Mouse (Mus musculus) c-Kit-positive CD71-negative TER-119-negative erythroid progenitor cells, embryonic 14.5 days (primary cell): ENCODE measurements around the gene Tdrd7.

ENCODE experiments used
- DNase-seq: peaks from one replicate; pipeline ENCODE4 v3.0.0-alpha.2; 2013; ENCODE audit warnings: low read depth

The Tdrd7 gene

GRCm38 (mm10) chr4:46042505-46042850, 77.3 kb downstream of the Tdrd7 start:
- no peak for DNase-seq

- DNase-seq = no peak
Measured at GRCm38 (mm10) chr4:46043361-46043760, 78.2 kb downstream of the Tdrd7 start.

- DNase-seq = no peak
Measured at GRCm38 (mm10) chr4:46047971-46048370, 82.8 kb downstream of the Tdrd7 start.

GRCm38 (mm10) chr4:46048418-46048817, 83.3 kb downstream of the Tdrd7 start:
- no peak for DNase-seq

GRCm38 (mm10) chr4:46053323-46054107, 88.4 kb downstream of the Tdrd7 start:
- DNase-seq = no peak

GRCm38 (mm10) chr4:46056163-46056562, 91.0 kb downstream of the Tdrd7 start:
- no peak for DNase-seq

GRCm38 (mm10) chr4:46061259-46061962, 96.3 kb downstream of the Tdrd7 start:
- DNase-seq = no peak

GRCm38 (mm10) chr4:46063841-46064240, 98.7 kb downstream of the Tdrd7 start:
- DNase-seq = no peak

GRCm38 (mm10) chr4:46064263-46064662, 99.1 kb downstream of the Tdrd7 start:
- DNase-seq = no peak

GRCm38 (mm10) chr4:46064961-46065360, 99.8 kb downstream of the Tdrd7 start:
- no peak for DNase-seq

GRCm38 (mm10) chr4:46065695-46066340, 100.7 kb downstream of the Tdrd7 start:
- DNase-seq = no peak

- no peak for DNase-seq
Measured at GRCm38 (mm10) chr4:46068060-46068459, 102.9 kb downstream of the Tdrd7 start.

- DNase-seq = no peak
Measured at GRCm38 (mm10) chr4:46068573-46068972, 103.4 kb downstream of the Tdrd7 start.

GRCm38 (mm10) chr4:46069851-46070482, 104.8 kb downstream of the Tdrd7 start:
- no peak for DNase-seq

GRCm38 (mm10) chr4:46072631-46073030, 107.5 kb downstream of the Tdrd7 start:
- no peak for DNase-seq

GRCm38 (mm10) chr4:46073736-46074135, 108.6 kb downstream of the Tdrd7 start:
- DNase-seq = no peak

GRCm38 (mm10) chr4:46075664-46076063, 110.5 kb downstream of the Tdrd7 start:
- DNase-seq = no peak

GRCm38 (mm10) chr4:46076892-46077291, 111.8 kb downstream of the Tdrd7 start:
- DNase-seq = no peak

- no peak for DNase-seq
Measured at GRCm38 (mm10) chr4:46080261-46080660, 115.1 kb downstream of the Tdrd7 start.

GRCm38 (mm10) chr4:46082555-46082954, 117.4 kb downstream of the Tdrd7 start:
- no peak for DNase-seq
